Mouse (Mus musculus) cortical plate, adult 2 months (tissue): ENCODE data around the gene Tnfaip2.

Source experiments
- CTCF ChIP-seq: fragments of 200-500 bp; IDR thresholded peaks from 2 replicates; pipeline ENCODE4 v1.5.1; 2011; ENCODE audit warnings: mild to moderate bottlenecking, control low read depth, low read length; ENCODE audit not compliant: insufficient read depth; ENCODE audit errors: extremely low read depth
- POLR2A ChIP-seq: fragments of 200-500 bp; IDR thresholded peaks from 2 replicates; pipeline ENCODE4 v1.6.1; 2011; ENCODE audit warnings: mild to moderate bottlenecking, low read length, control low read depth; ENCODE audit not compliant: insufficient read depth; ENCODE audit errors: extremely low read depth

DNA sequence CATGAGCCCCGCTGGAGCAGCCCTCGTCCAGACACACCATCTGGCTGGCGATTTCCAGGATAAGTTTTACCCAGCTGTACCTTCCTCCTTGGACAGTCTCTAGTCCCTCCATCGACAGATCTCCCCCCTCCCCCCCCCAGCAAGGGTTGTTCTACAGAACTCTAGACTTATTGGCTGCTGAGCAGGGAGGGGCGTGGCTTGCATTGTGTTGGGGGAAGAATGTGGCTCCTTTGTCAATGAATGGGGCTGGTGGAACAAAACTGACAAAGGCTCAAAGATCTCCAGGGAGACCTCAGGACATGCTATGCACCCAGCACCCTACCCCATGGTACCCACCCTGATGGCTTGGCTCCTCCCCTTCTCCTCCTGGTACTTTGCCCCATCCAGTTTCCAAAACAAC lies 58.5 kb downstream of the Tnfaip2 start:
- TF ChIP-seq CTCF: no peak
- TF ChIP-seq POLR2A: no peak
